8 mouse cellular contexts compared by ENCODE assay signal in the genomic region with DNA sequence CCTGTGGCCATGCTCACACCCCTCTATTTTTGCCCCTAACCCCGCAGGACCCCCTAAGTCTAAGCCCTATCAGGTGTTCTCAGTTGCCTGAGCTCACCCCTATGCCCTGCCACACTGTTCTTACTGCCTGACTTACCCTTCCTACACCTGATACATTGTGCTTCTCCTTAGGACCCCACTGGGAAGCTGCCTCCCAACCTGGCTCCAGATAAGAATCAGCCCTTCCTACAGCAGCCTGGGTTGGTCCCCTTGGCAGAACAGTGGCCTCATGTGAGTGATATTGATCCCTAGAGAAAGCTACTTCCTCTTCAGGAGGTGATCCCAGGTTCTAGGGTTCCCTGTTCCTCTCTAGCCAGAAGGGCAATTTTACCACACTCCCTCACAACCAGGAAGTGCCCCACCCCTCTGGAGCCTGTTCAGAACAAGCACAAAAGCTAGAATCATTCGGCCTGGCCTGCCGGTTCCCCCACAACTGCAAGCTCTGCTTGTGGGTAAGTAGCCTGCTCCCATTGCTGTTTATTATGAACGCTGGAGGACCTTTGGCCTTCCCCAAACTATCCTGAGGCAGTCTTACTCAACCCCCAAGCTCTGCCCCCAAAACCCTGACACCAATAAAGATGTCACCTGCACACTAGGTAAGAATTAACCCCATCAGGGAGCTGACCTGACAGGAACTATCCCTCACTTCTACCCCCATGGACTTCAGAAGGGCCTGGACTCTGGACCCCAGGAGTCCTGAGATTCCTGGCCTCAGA. TPM values are rescaled to one million over a fixed set of nuclear protein-coding genes. Genes with fewer than 3 reads are reported as not detected.
DNase-seq lines count a peak whose midpoint lies in the region; ATAC-seq lines count a peak whose summit lies in the region.
"Had no signal": no experiment of that assay in that cellular context is flagged by ENCODE, and none has a peak within 500 bp of the region (broad histone marks: within the 10 kb centered on the region; RNA-seq: fewer than 3 reads in every experiment).

A gene (plus strand): TSS at position 390 of the 755 bp plus-strand sequence.

- peaks cover 5% of the 10 kb centered on the region; the same call in 1 of the 2 replicates for H3K27me3 ChIP-seq in embryonic facial prominence, embryonic 13.5 days
- H3K27me3 ChIP-seq in limb, embryonic 15.5 days = no peaks in the 10 kb centered on the region; the same call in 1 of the 2 replicates
- no peaks in the 10 kb centered on the region for H3K27me3 ChIP-seq in midbrain, embryonic 16.5 days (ENCODE audit: control insufficient read depth, insufficient read depth, low read depth, low read length)

- H3K36me3 ChIP-seq in embryonic facial prominence, embryonic 13.5 days = no peaks in the 10 kb centered on the region
- H3K36me3 ChIP-seq in limb, embryonic 15.5 days = no peaks in the 10 kb centered on the region
- H3K36me3 ChIP-seq in midbrain, embryonic 16.5 days (ENCODE audit: control insufficient read depth, insufficient read depth, low read length) = no peaks in the 10 kb centered on the region

- H3K27ac ChIP-seq in embryonic facial prominence, embryonic 13.5 days = no peak within 1 kb of the TSS
- no peak within 1 kb of the TSS for H3K27ac ChIP-seq in limb, embryonic 15.5 days
- H3K27ac ChIP-seq in midbrain, embryonic 16.5 days (ENCODE audit: low read length) = no peak within 1 kb of the TSS
- H3K27ac ChIP-seq: left cerebral cortex, adult 2 months had no signal

- peaks cover 8% of the 10 kb centered on the region for H3K4me1 ChIP-seq in embryonic facial prominence, embryonic 13.5 days
- H3K4me1 ChIP-seq in limb, embryonic 15.5 days = peaks cover 17% of the 10 kb centered on the region
- no peaks in the 10 kb centered on the region for H3K4me1 ChIP-seq in midbrain, embryonic 16.5 days (ENCODE audit: control insufficient read depth, insufficient read depth, low read length)

- WGBS in embryonic facial prominence, embryonic 13.5 days = 27% methylated on average over 4 of the region's 4 CpGs
- 27% methylated on average over 4 of the region's 4 CpGs for WGBS in limb, embryonic 15.5 days
- WGBS in midbrain, embryonic 16.5 days = 52% methylated on average over 4 of the region's 4 CpGs

- intact Hi-C loops in heart, postnatal 14 days (cut with DNase I) = loop anchor here (5.0 kb wide), 2 partner anchors 34 to 466 kb away; a partner anchor contains a TSS

- peak within 1 kb of the TSS; percentile 30 for H3K4me2 ChIP-seq in embryonic facial prominence, embryonic 13.5 days
- peak within 1 kb of the TSS; percentile 22 for H3K4me2 ChIP-seq in limb, embryonic 15.5 days
- H3K4me2 ChIP-seq in midbrain, embryonic 16.5 days (ENCODE audit: low read length) = no peak within 1 kb of the TSS

- DNase-seq in heart, postnatal 14 days = peak; percentile 30 to 55
- peak; percentile 25 for DNase-seq in skeletal muscle tissue, adult 2 months (ENCODE audit: low read depth, low spot score)
- DNase-seq in c-Kit-positive CD71-positive TER-119-positive erythroid progenitor cells, embryonic 14.5 days (ENCODE audit: low spot score) = no peak

- 0 out of 2 replicates have a peak within 1 kb of the TSS, but pooled peaks have one; percentile 2 for H3K9ac ChIP-seq in embryonic facial prominence, embryonic 13.5 days
- no peak within 1 kb of the TSS for H3K9ac ChIP-seq in limb, embryonic 15.5 days
- H3K9ac ChIP-seq in midbrain, embryonic 16.5 days (ENCODE audit: low read depth, low read length) = no peak within 1 kb of the TSS

- 0 out of 2 replicates have a peak within 1 kb of the TSS, but pooled peaks have one; percentile 2 for H3K4me3 ChIP-seq in embryonic facial prominence, embryonic 13.5 days
- peak within 1 kb of the TSS; percentile 16; the same call in 1 of the 2 replicates for H3K4me3 ChIP-seq in limb, embryonic 15.5 days
- no peak within 1 kb of the TSS for H3K4me3 ChIP-seq in midbrain, embryonic 16.5 days (ENCODE audit: low read depth, low read length)
- H3K4me3 ChIP-seq: left cerebral cortex, adult 2 months had no signal

- no peak for ATAC-seq in embryonic facial prominence, embryonic 13.5 days (ENCODE audit: insufficient number of reproducible peaks, insufficient read depth, low FRiP score, low TSS enrichment, low read depth)
- no peak for ATAC-seq in limb, embryonic 15.5 days (ENCODE audit: insufficient number of reproducible peaks, low FRiP score, low TSS enrichment, low read depth)
- no peak for ATAC-seq in midbrain, embryonic 16.5 days
- ATAC-seq in erythroid progenitor cell, adult 5-6 weeks (replicated peaks; ENCODE audit: low FRiP score, poor library complexity, severe bottlenecking) = no peak

- H3K9me3 ChIP-seq in embryonic facial prominence, embryonic 13.5 days = no peaks in the 10 kb centered on the region
- no peaks in the 10 kb centered on the region for H3K9me3 ChIP-seq in limb, embryonic 15.5 days
- no peaks in the 10 kb centered on the region for H3K9me3 ChIP-seq in midbrain, embryonic 16.5 days (replicated peaks; ENCODE audit: control insufficient read depth, low read length, poor library complexity, severe bottlenecking)

RNA-seq across cellular contexts. Expression of the gene that starts here (rescaled TPM):
- 2.5 and 3.0 TPM in 2 replicates for polyA plus RNA-seq in embryonic facial prominence, embryonic 13.5 days (2015; fragmentation: Nextera tagmentation; extraction: Ambion mirVana)
- total RNA-seq in heart, postnatal 14 days (2021) = under 1 TPM; 0.15 to 0.69 TPM
- polyA plus RNA-seq in limb, embryonic 15.5 days (2015; fragmentation: Nextera tagmentation; extraction: Ambion mirVana) = 2.7 and 3.3 TPM in 2 replicates
- polyA plus RNA-seq in midbrain, embryonic 16.5 days (2015; fragmentation: Nextera tagmentation; extraction: Ambion mirVana) = 0.55 and 1.1 TPM in 2 replicates
- not detected in 2 replicates for total RNA-seq in erythroid progenitor cell, adult 5-6 weeks (2015; ENCODE audit: low replicate concordance)
- not detected in 2 replicates for total RNA-seq in erythroid progenitor cell, adult 5-6 weeks (2017; ENCODE audit: low replicate concordance)

Comparison
In these comparisons a context has a peak if more than half of its experiments do, and no peak if none do; other contexts are left out.
1. Peak in DNase-seq in heart, postnatal 14 days; RNA of the gene not detected or under 1 TPM.